Mouse (Mus musculus) hematopoietic stem cell, adult 5-6 weeks (primary cell): ENCODE measurements around the gene Osbpl2. TPM values are rescaled to one million over a fixed set of nuclear protein-coding genes. Genes with fewer than 3 reads are reported as not detected.

ENCODE experiments used
- ATAC-seq, 2 experiments: fragments of 125-278 bp in 1 of 2; replicated peaks in 1 of 2; 2 replicates each; pipeline ENCODE4 v1.8.0; 2016 to 2017; ENCODE audit warnings: inconsistent platforms in 2 of 2, mild to moderate bottlenecking in 2 of 2, moderate number of reproducible peaks in 2 of 2, low read depth in 1 of 2, moderate TSS enrichment in 1 of 2; ENCODE audit not compliant: low FRiP score in 2 of 2, poor library complexity in 2 of 2, severe bottlenecking in 2 of 2, insufficient read depth in 1 of 2, low TSS enrichment in 1 of 2
- total RNA-seq: library from RNA; stranded (forward); fragments of 172-1452, 232-1000 nt; gene quantifications from 2 replicates; pipeline ENCODE4 v1.2.3, GENCODE M21; 2017

The Osbpl2 gene
- total RNA-seq, 1 experiment from 2014 or later: 36.2 TPM

- no peak; a peak in 1 of 4 replicates for ATAC-seq
Measured at GRCm38 (mm10) chr2:180207840-180208239, 88.7 kb downstream of the Osbpl2 start.

- no peak for ATAC-seq
Measured at GRCm38 (mm10) chr2:180208976-180209375, 89.9 kb downstream of the Osbpl2 start.

- ATAC-seq: no peak
Measured at GRCm38 (mm10) chr2:180212255-180212654, 93.1 kb downstream of the Osbpl2 start.

Other genes with a start within 250 kb of the Osbpl2 start
- 20.1 and 20.9 TPM in 2 replicates for gene Taf4, start 142.7 kb upstream of the Osbpl2 start, total RNA-seq
- gene Lsm14b, start 94.3 kb upstream of the Osbpl2 start, total RNA-seq: 40.8 and 47.7 TPM in 2 replicates
- gene Psma7, start 76.9 kb upstream of the Osbpl2 start, total RNA-seq: 301 and 338 TPM in 2 replicates
- 3.6 and 4.4 TPM in 2 replicates for gene Ss18l1, start 76.8 kb upstream of the Osbpl2 start, total RNA-seq
- 17.3 and 22.5 TPM in 2 replicates for gene Mtg2, start 48.7 kb upstream of the Osbpl2 start, total RNA-seq
- not detected in 2 replicates for gene Hrh3, start 14.8 kb upstream of the Osbpl2 start, total RNA-seq
- gene Adrm1, start 52.2 kb downstream of the Osbpl2 start, total RNA-seq: 35.0 and 45.6 TPM in 2 replicates
- 0.20 and 1.9 TPM in 2 replicates for gene Lama5, start 106.6 kb downstream of the Osbpl2 start, total RNA-seq
- gene Rps21, start 138.1 kb downstream of the Osbpl2 start, total RNA-seq: 2,895 and 4,157 TPM in 2 replicates
- 9.8 and 16.8 TPM in 2 replicates for gene Cables2, start 154.2 kb downstream of the Osbpl2 start, total RNA-seq
- gene Rbbp8nl, start 170.6 kb downstream of the Osbpl2 start, total RNA-seq: not detected in 2 replicates
- gene Gata5, start 215.4 kb downstream of the Osbpl2 start, total RNA-seq: not detected in 2 replicates